Mouse (Mus musculus) embryonic fibroblast, embryonic 13.5 days (primary cell): ENCODE measurements around the gene Gm11639.

Experiments used
- CTCF ChIP-seq: IDR thresholded peaks from 2 replicates; pipeline ENCODE4 v1.5.1; 2011; ENCODE audit warnings: mild to moderate bottlenecking, control low read depth, low read length, moderate library complexity, borderline replicate concordance; ENCODE audit not compliant: insufficient read depth
- POLR2A ChIP-seq: IDR thresholded peaks from 2 replicates; pipeline ENCODE4 v1.6.1; 2011; ENCODE audit warnings: low read depth, mild to moderate bottlenecking, control low read depth, low read length, moderate library complexity

GRCm38 (mm10) chr11:104639634-104640033, 45.9 kb upstream of the Gm11639 start:
- TF ChIP-seq POLR2A (no peak), CTCF (no peak)
